Mouse (Mus musculus): ENCODE data around the gene Dnah9.

DNA sequence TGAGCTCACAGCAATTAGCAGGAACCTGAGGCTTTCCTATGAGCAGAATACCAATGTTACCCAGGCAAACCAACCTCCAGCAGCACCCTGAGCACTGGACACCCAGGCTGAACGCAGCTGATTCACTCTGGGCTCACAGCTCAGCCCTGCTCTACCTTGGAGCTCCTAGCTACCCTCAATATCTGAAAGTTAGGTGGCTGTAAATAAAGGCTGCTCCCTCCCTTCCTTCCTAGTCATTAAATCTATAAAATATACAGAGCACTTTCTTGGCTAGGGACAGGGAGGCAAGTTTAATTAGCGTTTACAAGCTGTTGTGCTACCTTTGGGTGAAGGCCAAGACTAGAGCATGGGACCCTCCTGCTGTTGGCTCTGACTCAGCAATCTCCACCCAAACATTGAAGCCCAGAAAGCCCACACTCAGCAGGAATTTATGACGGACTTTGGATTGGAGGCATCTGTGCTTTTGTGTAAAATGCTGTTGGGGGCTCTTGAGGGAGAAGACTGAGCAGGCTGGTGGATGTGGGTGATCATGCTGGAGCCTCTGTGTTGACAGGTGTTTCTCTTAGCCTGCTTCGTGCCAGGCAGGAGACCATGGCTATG lies 121.7 kb downstream of the Dnah9 start:
- TF ChIP-seq POLR2A (IDR thresholded peaks at IDR 0.05; ENCODE audit: low read depth, low read length): no peak
- no peak for TF ChIP-seq CTCF (IDR thresholded peaks at IDR 0.05; ENCODE audit: extremely low read depth, insufficient read depth, insufficient read length, insufficient replicate concordance)

Measured in spleen, adult 2 months (tissue).